Mouse (Mus musculus): ENCODE measurements around the gene Nphp3. TPM values are rescaled to one million over a fixed set of nuclear protein-coding genes. Genes with fewer than 3 reads are reported as not detected.

The Nphp3 gene
- polyA plus RNA-seq, 1 experiment from 2014 or later = 4.2 TPM

GRCm38 (mm10) chr9:104027186-104027585 lies 24.8 kb downstream of the Nphp3 start:
- Histone ChIP-seq H3K9ac (ENCODE audit: low read length) (no peak overlapping the region), H3K4me2 (ENCODE audit: low read length) (no peak overlapping the region), H3K4me1 (replicated peaks; ENCODE audit: control insufficient read depth, insufficient read depth, low read length) (no peaks in the 10 kb centered on the region), H3K9me3 (ENCODE audit: control insufficient read depth, low read length) (no peaks in the 10 kb centered on the region), H3K27ac (ENCODE audit: low read depth) (no peak overlapping the region), H3K4me3 (ENCODE audit: low read depth, low read length) (no peak overlapping the region), H3K36me3 (ENCODE audit: control insufficient read depth, insufficient read depth, low read length) (peaks cover 36% of the 10 kb centered on the region), H3K27me3 (replicated peaks; ENCODE audit: control insufficient read depth, insufficient read depth, low read length) (no peaks in the 10 kb centered on the region)
- WGBS = 94% methylated on average over 8 of the region's 8 CpGs
- ATAC-seq (replicated peaks; ENCODE audit: low FRiP score, low TSS enrichment, low read depth) (no peak), DNase-seq (ENCODE audit: low spot score) (no peak)

- H3K27me3 ChIP-seq (replicated peaks; ENCODE audit: control insufficient read depth, insufficient read depth, low read length) = no peaks in the 10 kb centered on the region
- no peak for DNase-seq (ENCODE audit: low spot score)
- no peak for ATAC-seq (replicated peaks; ENCODE audit: low FRiP score, low TSS enrichment, low read depth)
- H3K27ac ChIP-seq (ENCODE audit: low read depth) = no peak overlapping the region
- H3K4me3 ChIP-seq (ENCODE audit: low read depth, low read length) = no peak overlapping the region
- peaks cover 40% of the 10 kb centered on the region for H3K36me3 ChIP-seq (ENCODE audit: control insufficient read depth, insufficient read depth, low read length)
- H3K9me3 ChIP-seq (ENCODE audit: control insufficient read depth, low read length) = no peaks in the 10 kb centered on the region
- H3K4me2 ChIP-seq (ENCODE audit: low read length) = no peak overlapping the region
- no peaks in the 10 kb centered on the region for H3K4me1 ChIP-seq (replicated peaks; ENCODE audit: control insufficient read depth, insufficient read depth, low read length)
- no peak overlapping the region for H3K9ac ChIP-seq (ENCODE audit: low read length)
- 93% methylated on average over 11 of the region's 11 CpGs for WGBS
These were observed 27.5 kb downstream of the Nphp3 start for GRCm38 (mm10) chr9:104029861-104030260.

- H3K4me2 ChIP-seq (ENCODE audit: low read length) = no peak overlapping the region
- H3K9me3 ChIP-seq (ENCODE audit: control insufficient read depth, low read length) = no peaks in the 10 kb centered on the region
- DNase-seq (ENCODE audit: low spot score) (no peak), ATAC-seq (replicated peaks; ENCODE audit: low FRiP score, low TSS enrichment, low read depth) (no peak)
- H3K9ac ChIP-seq (ENCODE audit: low read length) = no peak overlapping the region
- H3K27ac ChIP-seq (ENCODE audit: low read depth) = no peak overlapping the region
- no peaks in the 10 kb centered on the region for H3K27me3 ChIP-seq (replicated peaks; ENCODE audit: control insufficient read depth, insufficient read depth, low read length)
- H3K4me3 ChIP-seq (ENCODE audit: low read depth, low read length) = no peak overlapping the region
- H3K4me1 ChIP-seq (replicated peaks; ENCODE audit: control insufficient read depth, insufficient read depth, low read length) = no peaks in the 10 kb centered on the region
- 85% methylated on average over 8 of the region's 8 CpGs for WGBS
- peaks cover 24% of the 10 kb centered on the region for H3K36me3 ChIP-seq (ENCODE audit: control insufficient read depth, insufficient read depth, low read length)
These were observed 31.9 kb downstream of the Nphp3 start for GRCm38 (mm10) chr9:104034231-104034630.

GRCm38 (mm10) chr9:104034718-104035117 lies 32.4 kb downstream of the Nphp3 start:
- WGBS = 66% methylated on average over 6 of the region's 6 CpGs

GRCm38 (mm10) chr9:104035261-104036015 lies 33.1 kb downstream of the Nphp3 start:
- 50% methylated on average over 24 of the region's 24 CpGs for WGBS
- H3K9me3 ChIP-seq (ENCODE audit: control insufficient read depth, low read length) = no peaks in the 10 kb centered on the region
- ATAC-seq (replicated peaks; ENCODE audit: low FRiP score, low TSS enrichment, low read depth) = no peak

More at GRCm38 (mm10) chr9:104034718-104035117, 32.4 kb downstream of the Nphp3 start:
- H3K9me3 ChIP-seq (ENCODE audit: control insufficient read depth, low read length) = no peaks in the 10 kb centered on the region
- no peaks in the 10 kb centered on the region for H3K27me3 ChIP-seq (replicated peaks; ENCODE audit: control insufficient read depth, insufficient read depth, low read length)
- H3K27ac ChIP-seq (ENCODE audit: low read depth) = no peak overlapping the region
- H3K9ac ChIP-seq (ENCODE audit: low read length) = no peak overlapping the region
- DNase-seq (ENCODE audit: low spot score) (no peak), ATAC-seq (replicated peaks; ENCODE audit: low FRiP score, low TSS enrichment, low read depth) (no peak)
- H3K4me3 ChIP-seq (ENCODE audit: low read depth, low read length) = no peak overlapping the region
- H3K4me2 ChIP-seq (ENCODE audit: low read length) = no peak overlapping the region
- no peaks in the 10 kb centered on the region for H3K4me1 ChIP-seq (replicated peaks; ENCODE audit: control insufficient read depth, insufficient read depth, low read length)
- H3K36me3 ChIP-seq (ENCODE audit: control insufficient read depth, insufficient read depth, low read length) = peaks cover 23% of the 10 kb centered on the region

GRCm38 (mm10) chr9:104038266-104038665 lies 35.9 kb downstream of the Nphp3 start:
- Histone ChIP-seq H3K9ac (ENCODE audit: low read length) (no peak overlapping the region), H3K4me3 (ENCODE audit: low read depth, low read length) (no peak overlapping the region), H3K4me2 (ENCODE audit: low read length) (no peak overlapping the region), H3K9me3 (ENCODE audit: control insufficient read depth, low read length) (no peaks in the 10 kb centered on the region), H3K27me3 (replicated peaks; ENCODE audit: control insufficient read depth, insufficient read depth, low read length) (no peaks in the 10 kb centered on the region), H3K36me3 (ENCODE audit: control insufficient read depth, insufficient read depth, low read length) (peaks cover 27% of the 10 kb centered on the region), H3K27ac (ENCODE audit: low read depth) (no peak overlapping the region), H3K4me1 (replicated peaks; ENCODE audit: control insufficient read depth, insufficient read depth, low read length) (no peaks in the 10 kb centered on the region)
- WGBS = 91% methylated on average over 13 of the region's 13 CpGs
- no peak for ATAC-seq (replicated peaks; ENCODE audit: low FRiP score, low TSS enrichment, low read depth)
- no peak for DNase-seq (ENCODE audit: low spot score)

More at GRCm38 (mm10) chr9:104035261-104036015, 33.1 kb downstream of the Nphp3 start:
- Histone ChIP-seq H3K4me1 (replicated peaks; ENCODE audit: control insufficient read depth, insufficient read depth, low read length) (no peaks in the 10 kb centered on the region), H3K36me3 (ENCODE audit: control insufficient read depth, insufficient read depth, low read length) (peaks cover 23% of the 10 kb centered on the region), H3K4me2 (ENCODE audit: low read length) (no peak overlapping the region), H3K27me3 (replicated peaks; ENCODE audit: control insufficient read depth, insufficient read depth, low read length) (no peaks in the 10 kb centered on the region), H3K9ac (ENCODE audit: low read length) (no peak overlapping the region), H3K4me3 (ENCODE audit: low read depth, low read length) (no peak overlapping the region), H3K27ac (ENCODE audit: low read depth) (no peak overlapping the region)
- peak; percentile 81 for DNase-seq (ENCODE audit: low spot score)

- 90% methylated on average over 21 of the region's 21 CpGs for WGBS
- H3K4me3 ChIP-seq (ENCODE audit: low read depth, low read length) = no peak overlapping the region
- H3K9ac ChIP-seq (ENCODE audit: low read length) = no peak overlapping the region
- H3K36me3 ChIP-seq (ENCODE audit: control insufficient read depth, insufficient read depth, low read length) = peaks cover 27% of the 10 kb centered on the region
- H3K9me3 ChIP-seq (ENCODE audit: control insufficient read depth, low read length) = no peaks in the 10 kb centered on the region
- ATAC-seq (replicated peaks; ENCODE audit: low FRiP score, low TSS enrichment, low read depth) = no peak
- H3K4me1 ChIP-seq (replicated peaks; ENCODE audit: control insufficient read depth, insufficient read depth, low read length) = no peaks in the 10 kb centered on the region
- no peak for DNase-seq (ENCODE audit: low spot score)
- no peak overlapping the region for H3K4me2 ChIP-seq (ENCODE audit: low read length)
- H3K27ac ChIP-seq (ENCODE audit: low read depth) = no peak overlapping the region
- H3K27me3 ChIP-seq (replicated peaks; ENCODE audit: control insufficient read depth, insufficient read depth, low read length) = no peaks in the 10 kb centered on the region
These were observed 36.8 kb downstream of the Nphp3 start for GRCm38 (mm10) chr9:104039031-104039695.

GRCm38 (mm10) chr9:104039742-104040141 lies 37.4 kb downstream of the Nphp3 start:
- Histone ChIP-seq H3K36me3 (ENCODE audit: control insufficient read depth, insufficient read depth, low read length) (peaks cover 22% of the 10 kb centered on the region), H3K27ac (ENCODE audit: low read depth) (no peak overlapping the region), H3K4me1 (replicated peaks; ENCODE audit: control insufficient read depth, insufficient read depth, low read length) (no peaks in the 10 kb centered on the region), H3K9ac (ENCODE audit: low read length) (no peak overlapping the region), H3K27me3 (replicated peaks; ENCODE audit: control insufficient read depth, insufficient read depth, low read length) (no peaks in the 10 kb centered on the region), H3K4me2 (ENCODE audit: low read length) (no peak overlapping the region), H3K4me3 (ENCODE audit: low read depth, low read length) (no peak overlapping the region), H3K9me3 (ENCODE audit: control insufficient read depth, low read length) (no peaks in the 10 kb centered on the region)
- DNase-seq (ENCODE audit: low spot score) = no peak
- 80% methylated on average over 4 of the region's 4 CpGs for WGBS
- ATAC-seq (replicated peaks; ENCODE audit: low FRiP score, low TSS enrichment, low read depth) = no peak

Data from intestine, embryonic 14.5 days (tissue).